Mouse (Mus musculus) ES-E14 (cell line): ENCODE measurements around the gene Endou. TPM values are rescaled to one million over a fixed set of nuclear protein-coding genes. Genes with fewer than 3 reads are reported as not detected.
A peak's percentile ranks its signal among the peaks of the same experiment; 100 is the strongest.

Source experiments
- DNase-seq: peaks from one replicate; pipeline ENCODE4 v3.0.0-alpha.2; 2013; ENCODE audit warnings: low read depth, low spot score
- H3K27ac ChIP-seq: 2 replicates; pipeline ENCODE4 v1.5.1; 2012; ENCODE audit warnings: low read depth, mild to moderate bottlenecking, low read length, moderate library complexity, mixed read lengths; ENCODE audit not compliant: poor library complexity, insufficient read depth, severe bottlenecking
- H3K36me3 ChIP-seq: 2 replicates; pipeline ENCODE4 v1.6.1; 2012; ENCODE audit warnings: mild to moderate bottlenecking, low read length, moderate library complexity, mixed read lengths; ENCODE audit not compliant: control insufficient read depth, poor library complexity, insufficient read depth, severe bottlenecking
- H3K4me1 ChIP-seq, 2 experiments: fragments of 150-350 bp in 1 of 2; sonication (generic) in 1 of 2; 2 replicates each; pipeline ENCODE4 v1.6.1; 2012; ENCODE audit warnings: low read length in 2 of 2, mild to moderate bottlenecking in 1 of 2, mixed read lengths in 1 of 2; ENCODE audit not compliant: control insufficient read depth in 2 of 2, insufficient read depth in 2 of 2, poor library complexity in 1 of 2
- H3K4me3 ChIP-seq, 2 experiments: fragments of 150-350 bp in 1 of 2; sonication (generic) in 1 of 2; 2 replicates each; pipeline ENCODE4 v1.5.1; 2012; ENCODE audit warnings: low read length in 2 of 2, low read depth in 1 of 2, mild to moderate bottlenecking in 1 of 2, mixed read lengths in 1 of 2; ENCODE audit not compliant: insufficient read depth in 1 of 2, poor library complexity in 1 of 2, severe bottlenecking in 1 of 2
- H3K9ac ChIP-seq: 2 replicates; pipeline ENCODE4 v1.6.1; 2012; ENCODE audit warnings: low read depth, mild to moderate bottlenecking, low read length, mixed read lengths; ENCODE audit not compliant: poor library complexity, insufficient read depth, severe bottlenecking
- H3K9me3 ChIP-seq: fragments of 150-350 bp; sonication (generic); 2 replicates; pipeline ENCODE4 v1.6.1; 2012; ENCODE audit warnings: low read depth, mild to moderate bottlenecking, low read length; ENCODE audit not compliant: control insufficient read depth, insufficient read depth
- CHD2 ChIP-seq: IDR thresholded peaks from 2 replicates; pipeline ENCODE4 v1.6.1; 2014; ENCODE audit warnings: mild to moderate bottlenecking, low read depth, low read length, inconsistent platforms
- HCFC1 ChIP-seq: IDR thresholded peaks from 2 replicates; pipeline ENCODE4 v1.6.1; 2012; ENCODE audit warnings: low read length, inconsistent platforms, borderline replicate concordance; ENCODE audit not compliant: insufficient read depth
- MAFK ChIP-seq: IDR thresholded peaks from 2 replicates; pipeline ENCODE4 v1.6.1; 2014; ENCODE audit warnings: mild to moderate bottlenecking, low read depth, low read length, inconsistent platforms; ENCODE audit not compliant: insufficient read depth
- ZC3H11A ChIP-seq: IDR thresholded peaks from 2 replicates; pipeline ENCODE4 v1.6.1; 2012; ENCODE audit warnings: low read depth, mild to moderate bottlenecking, inconsistent platforms, low read length, borderline replicate concordance
- ZNF384 ChIP-seq: IDR thresholded peaks from 2 replicates; pipeline ENCODE4 v1.6.1; 2012; ENCODE audit warnings: low read depth, low read length, inconsistent platforms
- in situ Hi-C, 2 experiments: fragments of 600-800 bp; cut with MboI; formaldehyde crosslinking; loops; one replicate each; pipeline ENCODE4 v1.15.1; 2025; ENCODE audit warnings: low sequenced_read_pairs in 2 of 2, inconsistent platforms in 1 of 2; ENCODE audit not compliant: unreplicated experiment in 2 of 2
- total RNA-seq: library from RNA; depleted of rRNA; stranded (reverse); fragments of 300-350 nt; gene quantifications from 2 replicates; pipeline ENCODE4 v1.2.3, GENCODE M21; 2012

Gene Endou
- total RNA-seq, 1 experiment = 0.31 TPM

- no peak for DNase-seq
- Histone ChIP-seq H3K4me3 (no peak overlapping the region), H3K4me1 (no peaks in the 10 kb centered on the region), H3K9ac (no peak overlapping the region), H3K27ac (no peak overlapping the region), H3K36me3 (no peaks in the 10 kb centered on the region), H3K9me3 (no peaks in the 10 kb centered on the region)
- in situ Hi-C loops = no loop called here
- TF ChIP-seq CHD2 (no peak), MAFK (no peak), HCFC1 (no peak), ZC3H11A (no peak), ZNF384 (no peak)
Observed at GRCm38 (mm10) chr15:97776919-97777318, 45.8 kb upstream of the Endou start.

GRCm38 (mm10) chr15:97776514-97776913 is 45.4 kb upstream of the Endou start:
- TF ChIP-seq HCFC1 = no peak
- TF ChIP-seq MAFK = peak; percentile 41; the same call in 1 of the 2 replicates
- Histone ChIP-seq H3K4me1 (no peaks in the 10 kb centered on the region), H3K27ac (no peak overlapping the region), H3K36me3 (no peaks in the 10 kb centered on the region), H3K9me3 (no peaks in the 10 kb centered on the region), H3K4me3 (no peak overlapping the region), H3K9ac (no peak overlapping the region)
- no peak for DNase-seq
- in situ Hi-C loops = no loop called here

- H3K36me3 ChIP-seq = no peaks in the 10 kb centered on the region
- no peak for TF ChIP-seq ZNF384
- no peak for TF ChIP-seq HCFC1
- no peak for TF ChIP-seq MAFK
- no peak for TF ChIP-seq ZC3H11A
- no peak overlapping the region for H3K4me3 ChIP-seq
- no peaks in the 10 kb centered on the region for H3K4me1 ChIP-seq
- no peak for DNase-seq
- in situ Hi-C loops = no loop called here
- H3K27ac ChIP-seq = no peak overlapping the region
- H3K9me3 ChIP-seq = no peaks in the 10 kb centered on the region
- no peak overlapping the region for H3K9ac ChIP-seq
Observed at GRCm38 (mm10) chr15:97773961-97774370, 42.8 kb upstream of the Endou start.

GRCm38 (mm10) chr15:97773108-97773507 is 42.0 kb upstream of the Endou start:
- Histone ChIP-seq H3K27ac (no peak overlapping the region), H3K36me3 (no peaks in the 10 kb centered on the region), H3K4me1 (peaks cover 3% of the 10 kb centered on the region in 2 experiments; a peak in 2 of 4 replicates), H3K9me3 (no peaks in the 10 kb centered on the region), H3K9ac (no peak overlapping the region), H3K4me3 (no peak overlapping the region)
- TF ChIP-seq ZC3H11A = no peak
- TF ChIP-seq ZNF384 = no peak
- TF ChIP-seq CHD2 = no peak
- TF ChIP-seq MAFK = no peak
- no peak for TF ChIP-seq HCFC1
- in situ Hi-C loops = no loop called here
- no peak for DNase-seq

GRCm38 (mm10) chr15:97770280-97770679 is 39.1 kb upstream of the Endou start:
- H3K9ac ChIP-seq = no peak overlapping the region
- H3K9me3 ChIP-seq = no peaks in the 10 kb centered on the region
- peaks cover 3 to 14% of the 10 kb centered on the region in 2 experiments; a peak in 3 of 4 replicates for H3K4me1 ChIP-seq
- H3K4me3 ChIP-seq = no peak overlapping the region
- no peak for DNase-seq
- in situ Hi-C loops = no loop called here
- no peaks in the 10 kb centered on the region for H3K36me3 ChIP-seq
- no peak for TF ChIP-seq ZC3H11A
- TF ChIP-seq ZNF384 = no peak
- TF ChIP-seq CHD2 = no peak
- no peak for TF ChIP-seq HCFC1
- no peak for TF ChIP-seq MAFK
- H3K27ac ChIP-seq = no peak overlapping the region
